Mouse (Mus musculus) E14TG2a.4 (cell line): ENCODE results near the gene Prok2.

Source experiments
- CTCF ChIP-seq: conservative IDR thresholded peaks from 2 replicates; pipeline ENCODE4 v1.5.1; 2014; ENCODE audit warnings: low read length
- NANOG ChIP-seq: IDR thresholded peaks from 2 replicates; pipeline ENCODE4 v1.6.1; 2014; ENCODE audit warnings: borderline replicate concordance, low read length, mixed read lengths
- POU5F1 ChIP-seq: IDR thresholded peaks from 2 replicates; pipeline ENCODE4 v1.6.1; 2014; ENCODE audit warnings: low read length, borderline replicate concordance

DNA sequence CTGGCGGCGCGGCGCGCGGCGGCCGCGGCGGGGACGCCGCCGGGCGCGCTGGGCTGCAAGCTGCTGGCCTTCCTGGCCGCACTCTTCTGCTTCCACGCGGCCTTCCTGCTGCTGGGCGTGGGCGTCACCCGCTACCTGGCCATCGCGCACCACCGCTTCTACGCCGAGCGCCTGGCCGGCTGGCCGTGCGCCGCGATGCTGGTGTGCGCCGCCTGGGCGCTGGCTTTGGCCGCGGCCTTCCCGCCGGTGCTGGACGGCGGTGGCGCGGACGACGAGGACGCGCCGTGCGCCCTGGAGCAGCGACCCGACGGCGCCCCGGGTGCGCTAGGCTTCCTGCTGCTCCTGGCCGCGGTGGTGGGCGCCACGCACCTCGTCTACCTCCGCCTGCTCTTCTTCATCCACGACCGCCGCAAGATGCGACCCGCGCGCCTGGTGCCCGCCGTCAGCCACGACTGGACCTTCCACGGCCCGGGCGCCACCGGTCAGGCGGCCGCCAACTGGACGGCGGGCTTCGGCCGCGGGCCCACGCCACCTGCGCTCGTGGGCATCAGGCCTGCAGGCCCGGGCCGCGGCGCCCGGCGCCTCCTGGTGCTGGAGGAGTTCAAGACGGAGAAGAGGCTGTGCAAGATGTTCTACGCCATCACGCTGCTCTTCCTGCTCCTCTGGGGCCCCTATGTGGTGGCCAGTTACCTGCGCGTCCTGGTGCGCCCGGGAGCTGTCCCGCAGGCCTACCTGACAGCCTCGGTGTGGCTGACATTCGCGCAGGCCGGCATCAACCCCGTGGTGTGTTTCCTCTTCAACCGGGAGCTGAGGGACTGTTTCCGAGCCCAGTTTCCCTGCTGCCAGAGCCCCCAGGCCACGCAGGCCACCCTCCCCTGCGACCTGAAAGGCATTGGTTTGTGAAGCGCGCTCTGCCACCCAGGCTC lies 33.0 kb downstream of the Prok2 start:
- TF ChIP-seq CTCF (no peak), POU5F1 (no peak), NANOG (no peak)
